Mouse (Mus musculus): ENCODE data around the gene Hdc. TPM values are rescaled to one million over a fixed set of nuclear protein-coding genes. Genes with fewer than 3 reads are reported as not detected.

Gene Hdc
- polyA plus RNA-seq, 1 experiment = 75.3 TPM

- DNase-seq = no peak
- WGBS = 40% methylated on average over 3 of the region's 3 CpGs
- H3K4me1 ChIP-seq (ENCODE audit: control insufficient read depth, insufficient read depth, low read length) = no peaks in the 10 kb centered on the region
- TF ChIP-seq CTCF (IDR thresholded peaks at IDR 0.05; ENCODE audit: insufficient read depth, low read length) (no peak), POLR2A (IDR thresholded peaks at IDR 0.05; ENCODE audit: borderline replicate concordance, extremely low read depth, low read depth, low read length) (no peak)
- no peak overlapping the region for H3K4me3 ChIP-seq (replicated peaks; ENCODE audit: extremely low read depth, low read depth, low read length)
Observed at GRCm38 (mm10) chr2:126546392-126546791, 72.7 kb downstream of the Hdc start.

DNA sequence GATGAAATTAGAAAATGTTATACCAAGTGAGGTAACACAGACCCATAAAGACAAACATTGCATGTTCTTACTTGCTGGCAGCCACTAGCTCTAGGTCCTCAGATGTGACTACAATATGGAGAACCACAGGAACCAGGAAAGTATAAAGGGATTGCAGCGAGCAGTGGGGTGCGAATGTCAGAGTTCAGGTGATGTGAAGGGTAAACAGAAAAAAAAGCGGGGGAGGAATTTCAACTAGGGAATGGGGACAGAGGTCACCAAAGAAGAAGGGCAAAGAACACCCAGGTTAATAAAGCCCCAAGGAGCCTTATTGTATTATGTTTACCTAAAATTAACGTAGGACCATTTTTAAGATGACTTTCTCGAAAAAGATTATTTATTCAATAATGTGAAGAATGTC lies 73.8 kb downstream of the Hdc start:
- DNase-seq = no peak
- H3K4me3 ChIP-seq (replicated peaks; ENCODE audit: extremely low read depth, low read depth, low read length) = no peak overlapping the region
- TF ChIP-seq CTCF (IDR thresholded peaks at IDR 0.05; ENCODE audit: insufficient read depth, low read length) (no peak), POLR2A (IDR thresholded peaks at IDR 0.05; ENCODE audit: borderline replicate concordance, extremely low read depth, low read depth, low read length) (no peak)

More for the DNA sequence above, 73.8 kb downstream of the Hdc start:
- 60% methylated on average over 5 of the region's 5 CpGs for WGBS
- H3K4me1 ChIP-seq (ENCODE audit: control insufficient read depth, insufficient read depth, low read length) = no peaks in the 10 kb centered on the region

Other genes with a start within 250 kb of the Hdc start
- 1.0 and 1.8 TPM in 2 replicates for gene Atp8b4, start 118.6 kb downstream of the Hdc start, polyA plus RNA-seq (2012; rRNA removed)
- gene Slc27a2, start 66.9 kb downstream of the Hdc start, polyA plus RNA-seq (2012; rRNA removed) = 2.4 and 2.7 TPM in 2 replicates
- gene Gabpb1, start 57.0 kb upstream of the Hdc start, polyA plus RNA-seq (2012; rRNA removed) = 7.1 and 11.6 TPM in 2 replicates
- gene Usp8, start 88.0 kb upstream of the Hdc start, polyA plus RNA-seq (2012; rRNA removed) = 22.9 and 23.9 TPM in 2 replicates
- gene Usp50, start 164.2 kb upstream of the Hdc start, polyA plus RNA-seq (2012; rRNA removed) = 0.49 and 0.84 TPM in 2 replicates